Mouse (Mus musculus): Measurements from ENCODE around the gene Fbxl7. TPM values are rescaled to one million over a fixed set of nuclear protein-coding genes. Genes with fewer than 3 reads are reported as not detected.
A peak's percentile ranks its signal among the peaks of the same experiment; 100 is the strongest.

The Fbxl7 gene
- 6.9 and 7.0 TPM in 2 replicates for polyA plus RNA-seq (2015; fragmentation: Nextera tagmentation; extraction: Ambion mirVana)

- Histone ChIP-seq H3K4me1 (ENCODE audit: control insufficient read depth, insufficient read depth, low read length) (peaks cover 15% of the 10 kb centered on the region; the same call in 1 of the 2 replicates), H3K4me3 (ENCODE audit: low read depth, low read length) (peak within 1 kb of the TSS; percentile 79), H3K27ac (ENCODE audit: low read length) (peak within 1 kb of the TSS; percentile 67), H3K9me3 (replicated peaks; ENCODE audit: control insufficient read depth, low read length, poor library complexity, severe bottlenecking) (no peaks in the 10 kb centered on the region), H3K4me2 (ENCODE audit: low read length) (peak within 1 kb of the TSS; percentile 85), H3K9ac (ENCODE audit: low read depth, low read length) (peak within 1 kb of the TSS; percentile 80), H3K36me3 (ENCODE audit: control insufficient read depth, insufficient read depth, low read length) (no peaks in the 10 kb centered on the region), H3K27me3 (ENCODE audit: control insufficient read depth, insufficient read depth, low read depth, low read length) (no peaks in the 10 kb centered on the region; the same call in 1 of the 2 replicates)
- WGBS: under 1% methylated on average over 57 of the region's 58 CpGs
- peak; percentile 93 for ATAC-seq
Measured at GRCm38 (mm10) chr15:26895251-26895711, at the start of gene Fbxl7. Fbxl7 (minus strand) TSS chr15:26895580.

- Histone ChIP-seq H3K36me3 (ENCODE audit: control insufficient read depth, insufficient read depth, low read length) (no peaks in the 10 kb centered on the region), H3K27me3 (ENCODE audit: control insufficient read depth, insufficient read depth, low read depth, low read length) (no peaks in the 10 kb centered on the region), H3K9ac (ENCODE audit: low read depth, low read length) (no peak overlapping the region), H3K4me2 (ENCODE audit: low read length) (no peak overlapping the region), H3K9me3 (replicated peaks; ENCODE audit: control insufficient read depth, low read length, poor library complexity, severe bottlenecking) (no peaks in the 10 kb centered on the region), H3K27ac (ENCODE audit: low read length) (no peak overlapping the region), H3K4me3 (ENCODE audit: low read depth, low read length) (no peak overlapping the region), H3K4me1 (ENCODE audit: control insufficient read depth, insufficient read depth, low read length) (no peaks in the 10 kb centered on the region)
- ATAC-seq: no peak
- WGBS: 85% methylated on average over 2 of the region's 2 CpGs
Measured at GRCm38 (mm10) chr15:26922026-26922425, 26.6 kb upstream of the Fbxl7 start.

DNA sequence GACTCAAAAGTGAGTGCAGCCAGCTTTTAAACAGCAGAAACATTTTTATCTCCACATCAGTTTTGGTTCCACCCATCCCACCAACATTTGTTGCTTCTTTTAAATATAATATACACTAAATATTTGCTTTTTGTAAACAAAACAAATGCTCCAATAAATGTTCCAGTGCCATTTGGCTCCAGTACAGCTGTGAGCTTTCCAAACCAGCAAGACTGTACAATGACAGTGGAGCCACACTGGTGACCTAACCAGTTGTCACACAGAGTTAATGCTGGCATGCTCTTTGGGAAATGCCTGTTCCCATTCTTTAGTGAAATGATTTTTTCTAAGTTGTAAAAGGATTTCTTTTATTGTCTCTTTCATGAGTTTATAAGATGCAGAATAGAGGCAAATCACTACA, 18.0 kb upstream of the Fbxl7 start:
- no peak overlapping the region for H3K4me2 ChIP-seq (ENCODE audit: low read length)

GRCm38 (mm10) chr15:26895761-26896160, 381 bp upstream of the Fbxl7 start:
- no peak; the same call in 1 of the 2 replicates for ATAC-seq
- peak overlapping the region; percentile 79 for H3K4me3 ChIP-seq (ENCODE audit: low read depth, low read length)
- 0 out of 2 replicates have a peak overlapping the region, but pooled peaks have one; percentile 43 for H3K27ac ChIP-seq (ENCODE audit: low read length)
- H3K9ac ChIP-seq (ENCODE audit: low read depth, low read length): peak overlapping the region; percentile 80
- H3K4me1 ChIP-seq (ENCODE audit: control insufficient read depth, insufficient read depth, low read length): peaks cover 15% of the 10 kb centered on the region; the same call in 1 of the 2 replicates
- no peaks in the 10 kb centered on the region; the same call in 1 of the 2 replicates for H3K27me3 ChIP-seq (ENCODE audit: control insufficient read depth, insufficient read depth, low read depth, low read length)
- no peaks in the 10 kb centered on the region for H3K36me3 ChIP-seq (ENCODE audit: control insufficient read depth, insufficient read depth, low read length)
- H3K4me2 ChIP-seq (ENCODE audit: low read length): peak overlapping the region; percentile 85
- WGBS: under 1% methylated on average over 14 of the region's 14 CpGs
- H3K9me3 ChIP-seq (replicated peaks; ENCODE audit: control insufficient read depth, low read length, poor library complexity, severe bottlenecking): no peaks in the 10 kb centered on the region

More for the DNA sequence above, 18.0 kb upstream of the Fbxl7 start:
- H3K9me3 ChIP-seq (replicated peaks; ENCODE audit: control insufficient read depth, low read length, poor library complexity, severe bottlenecking): no peaks in the 10 kb centered on the region
- no peak overlapping the region for H3K27ac ChIP-seq (ENCODE audit: low read length)
- no peaks in the 10 kb centered on the region for H3K27me3 ChIP-seq (ENCODE audit: control insufficient read depth, insufficient read depth, low read depth, low read length)
- no peak overlapping the region for H3K4me3 ChIP-seq (ENCODE audit: low read depth, low read length)
- H3K4me1 ChIP-seq (ENCODE audit: control insufficient read depth, insufficient read depth, low read length): no peaks in the 10 kb centered on the region
- H3K36me3 ChIP-seq (ENCODE audit: control insufficient read depth, insufficient read depth, low read length): no peaks in the 10 kb centered on the region
- H3K9ac ChIP-seq (ENCODE audit: low read depth, low read length): no peak overlapping the region
- no peak for ATAC-seq

GRCm38 (mm10) chr15:26894801-26895229, 565 bp downstream of the Fbxl7 start:
- 0% methylated on average over 21 of the region's 28 CpGs for WGBS
- Histone ChIP-seq H3K9me3 (replicated peaks; ENCODE audit: control insufficient read depth, low read length, poor library complexity, severe bottlenecking) (no peaks in the 10 kb centered on the region), H3K27ac (ENCODE audit: low read length) (peak overlapping the region; percentile 67), H3K4me3 (ENCODE audit: low read depth, low read length) (peak overlapping the region; percentile 79), H3K9ac (ENCODE audit: low read depth, low read length) (peak overlapping the region; percentile 80), H3K4me1 (ENCODE audit: control insufficient read depth, insufficient read depth, low read length) (peaks cover 15% of the 10 kb centered on the region; the same call in 1 of the 2 replicates), H3K4me2 (ENCODE audit: low read length) (peak overlapping the region; percentile 85), H3K27me3 (ENCODE audit: control insufficient read depth, insufficient read depth, low read depth, low read length) (no peaks in the 10 kb centered on the region; the same call in 1 of the 2 replicates), H3K36me3 (ENCODE audit: control insufficient read depth, insufficient read depth, low read length) (no peaks in the 10 kb centered on the region)
- peak; percentile 90 for ATAC-seq

DNA sequence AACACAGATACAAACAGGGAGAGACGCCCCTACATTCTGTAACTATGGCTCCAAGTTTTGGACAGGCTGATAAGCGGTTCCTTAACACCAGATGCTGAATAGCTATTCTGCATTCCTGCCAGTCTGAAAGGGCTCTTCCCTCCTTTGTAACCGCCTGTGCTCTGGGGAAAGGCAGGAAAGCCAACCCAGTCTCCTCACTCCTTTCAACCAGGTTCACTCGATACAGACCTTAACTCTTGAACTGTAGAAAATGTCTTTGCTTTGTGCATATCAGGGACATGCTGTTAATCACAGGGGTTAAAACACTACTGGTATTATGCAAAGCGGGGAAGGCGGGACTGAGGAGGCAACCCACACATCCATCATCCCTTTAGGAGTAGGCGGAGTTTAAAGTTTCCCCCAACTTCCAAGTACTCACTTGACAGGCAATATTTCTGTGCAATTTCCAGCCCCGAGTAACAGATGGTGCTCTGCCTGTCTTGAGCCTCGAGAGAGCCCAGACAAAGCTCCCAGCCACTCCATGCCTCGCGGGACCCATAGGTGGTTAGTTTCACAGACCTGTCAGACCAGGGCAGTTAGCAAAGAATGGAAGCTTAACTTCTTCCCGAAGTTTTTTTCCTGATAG, 1.2 kb downstream of the Fbxl7 start:
- Histone ChIP-seq H3K27ac (ENCODE audit: low read length) (no peak overlapping the region), H3K4me1 (ENCODE audit: control insufficient read depth, insufficient read depth, low read length) (peaks cover 15% of the 10 kb centered on the region; the same call in 1 of the 2 replicates), H3K4me2 (ENCODE audit: low read length) (peak overlapping the region; percentile 85), H3K9me3 (replicated peaks; ENCODE audit: control insufficient read depth, low read length, poor library complexity, severe bottlenecking) (no peaks in the 10 kb centered on the region), H3K27me3 (ENCODE audit: control insufficient read depth, insufficient read depth, low read depth, low read length) (no peaks in the 10 kb centered on the region; the same call in 1 of the 2 replicates), H3K4me3 (ENCODE audit: low read depth, low read length) (peak overlapping the region; percentile 79), H3K36me3 (ENCODE audit: control insufficient read depth, insufficient read depth, low read length) (no peaks in the 10 kb centered on the region), H3K9ac (ENCODE audit: low read depth, low read length) (0 out of 2 replicates have a peak overlapping the region, but pooled peaks have one; percentile 80)
- ATAC-seq: no peak
- 2% methylated on average over 12 of the region's 12 CpGs for WGBS

- Histone ChIP-seq H3K4me3 (ENCODE audit: low read depth, low read length) (no peak overlapping the region), H3K9me3 (replicated peaks; ENCODE audit: control insufficient read depth, low read length, poor library complexity, severe bottlenecking) (no peaks in the 10 kb centered on the region), H3K27ac (ENCODE audit: low read length) (no peak overlapping the region), H3K4me1 (ENCODE audit: control insufficient read depth, insufficient read depth, low read length) (peaks cover 15% of the 10 kb centered on the region; the same call in 1 of the 2 replicates), H3K27me3 (ENCODE audit: control insufficient read depth, insufficient read depth, low read depth, low read length) (no peaks in the 10 kb centered on the region; the same call in 1 of the 2 replicates), H3K36me3 (ENCODE audit: control insufficient read depth, insufficient read depth, low read length) (no peaks in the 10 kb centered on the region), H3K9ac (ENCODE audit: low read depth, low read length) (no peak overlapping the region), H3K4me2 (ENCODE audit: low read length) (peak overlapping the region; percentile 36)
- 44% methylated on average over 4 of the region's 4 CpGs for WGBS
- no peak for ATAC-seq
Measured at GRCm38 (mm10) chr15:26893136-26893535, 2.2 kb downstream of the Fbxl7 start.

- Histone ChIP-seq H3K4me3 (ENCODE audit: low read depth, low read length) (no peak overlapping the region), H3K9me3 (replicated peaks; ENCODE audit: control insufficient read depth, low read length, poor library complexity, severe bottlenecking) (no peaks in the 10 kb centered on the region), H3K27ac (ENCODE audit: low read length) (no peak overlapping the region), H3K4me1 (ENCODE audit: control insufficient read depth, insufficient read depth, low read length) (peaks cover 15% of the 10 kb centered on the region; the same call in 1 of the 2 replicates), H3K36me3 (ENCODE audit: control insufficient read depth, insufficient read depth, low read length) (no peaks in the 10 kb centered on the region), H3K9ac (ENCODE audit: low read depth, low read length) (no peak overlapping the region), H3K4me2 (ENCODE audit: low read length) (no peak overlapping the region), H3K27me3 (ENCODE audit: control insufficient read depth, insufficient read depth, low read depth, low read length) (no peaks in the 10 kb centered on the region)
- 71% methylated on average over 5 of the region's 5 CpGs for WGBS
- ATAC-seq: no peak
Measured at GRCm38 (mm10) chr15:26889971-26890370, 5.4 kb downstream of the Fbxl7 start.

- H3K27me3 ChIP-seq (ENCODE audit: control insufficient read depth, insufficient read depth, low read depth, low read length): no peaks in the 10 kb centered on the region
- no peak overlapping the region for H3K9ac ChIP-seq (ENCODE audit: low read depth, low read length)
- no peak overlapping the region for H3K27ac ChIP-seq (ENCODE audit: low read length)
- no peak for ATAC-seq
- H3K4me3 ChIP-seq (ENCODE audit: low read depth, low read length): no peak overlapping the region
- 66% methylated on average over 10 of the region's 10 CpGs for WGBS
- H3K9me3 ChIP-seq (replicated peaks; ENCODE audit: control insufficient read depth, low read length, poor library complexity, severe bottlenecking): no peaks in the 10 kb centered on the region
- H3K4me2 ChIP-seq (ENCODE audit: low read length): no peak overlapping the region
- peaks cover 5% of the 10 kb centered on the region; the same call in 1 of the 2 replicates for H3K4me1 ChIP-seq (ENCODE audit: control insufficient read depth, insufficient read depth, low read length)
- H3K36me3 ChIP-seq (ENCODE audit: control insufficient read depth, insufficient read depth, low read length): no peaks in the 10 kb centered on the region
Measured at GRCm38 (mm10) chr15:26888170-26888569, 7.2 kb downstream of the Fbxl7 start.

Data from midbrain, embryonic 16.5 days (tissue).